Mouse (Mus musculus) heart, postnatal 0 days (tissue): ENCODE results near the gene Selenot. TPM values are rescaled to one million over a fixed set of nuclear protein-coding genes. Genes with fewer than 3 reads are reported as not detected.
"Not testable (repeated sequence)": the region's sequence is repeated elsewhere in the genome, so short reads cannot be mapped to it uniquely, and the experiment has no call there.

Experiments
- ATAC-seq: fragments of 200-750 bp; cut with Nextera tagmentation; 2 replicates; pipeline ENCODE4 v1.8.0; 2017; ENCODE audit warnings: low read depth, moderate number of reproducible peaks, moderate library complexity; ENCODE audit not compliant: insufficient read depth
- DNase-seq: peaks from one replicate; pipeline ENCODE4 v3.0.0-alpha.2; 2016; ENCODE audit warnings: low spot score
- H3K27ac ChIP-seq: fragments of 300-500 bp; sonication (generic); 2 replicates; pipeline ENCODE4 v1.5.1; 2014; ENCODE audit warnings: low read depth, mild to moderate bottlenecking
- H3K27me3 ChIP-seq: fragments of 300-500 bp; sonication (generic); 2 replicates; pipeline ENCODE4 v1.6.1; 2014; ENCODE audit warnings: low read length, mixed read lengths; ENCODE audit not compliant: control insufficient read depth, insufficient read depth
- H3K36me3 ChIP-seq: fragments of 300-500 bp; sonication (generic); replicated peaks from 2 replicates; pipeline ENCODE4 v1.6.1; 2014; ENCODE audit warnings: low read length, mixed read lengths; ENCODE audit not compliant: control insufficient read depth, insufficient read depth
- H3K4me1 ChIP-seq: fragments of 300-500 bp; sonication (generic); 2 replicates; pipeline ENCODE4 v1.6.1; 2014; ENCODE audit warnings: antibody characterized with exemption; ENCODE audit not compliant: control insufficient read depth, insufficient read depth
- H3K4me2 ChIP-seq: fragments of 300-500 bp; sonication (generic); 2 replicates; pipeline ENCODE4 v1.6.1; 2014; ENCODE audit warnings: low read depth, mild to moderate bottlenecking, low read length, moderate library complexity
- H3K4me3 ChIP-seq: fragments of 300-500 bp; sonication (generic); 2 replicates; pipeline ENCODE4 v1.5.1; 2014; ENCODE audit warnings: low read depth, low read length
- H3K9ac ChIP-seq: fragments of 300-500 bp; sonication (generic); replicated peaks from 2 replicates; pipeline ENCODE4 v1.6.1; 2014; ENCODE audit warnings: low read depth, low read length, mixed read lengths
- H3K9me3 ChIP-seq: fragments of 300-500 bp; sonication (generic); replicated peaks from 2 replicates; pipeline ENCODE4 v1.6.1; 2016; ENCODE audit warnings: low read length; ENCODE audit not compliant: control insufficient read depth
- CTCF ChIP-seq: IDR thresholded peaks from 2 replicates; pipeline ENCODE4 v1.5.1; 2016; ENCODE audit warnings: antibody characterized with exemption, control low read depth, low read depth
- EP300 ChIP-seq: IDR thresholded peaks from 2 replicates; pipeline ENCODE4 v1.6.1; 2016; ENCODE audit warnings: antibody characterized with exemption, low read depth
- WGBS: fragments of 180-500 bp; shearing (Covaris S2); extraction: QIAGEN DNeasy Blood & Tissue Kit; methylation state at CpG from one replicate; pipeline ENCODE4 v1.1.7; 2014; 5-methylcytosine and 5-hydroxymethylcytosine counted together
- polyA plus RNA-seq: library from polyadenylated mRNA; unstranded; fragments of >200 nt; fragmentation: Nextera tagmentation; extraction: Ambion mirVana; gene quantifications from 2 replicates; pipeline ENCODE4 v1.2.1, GENCODE M21; 2015
- total RNA-seq: library from RNA; depleted of rRNA; stranded (reverse); fragments of >200 nt; gene quantifications from 2 replicates; pipeline ENCODE4 v1.2.3, GENCODE M21; 2014; ENCODE audit warnings: low replicate concordance

Gene Selenot
- total and polyA plus RNA-seq, 2 experiments from 2014 or later, result 17.9 to 177 TPM

DNA sequence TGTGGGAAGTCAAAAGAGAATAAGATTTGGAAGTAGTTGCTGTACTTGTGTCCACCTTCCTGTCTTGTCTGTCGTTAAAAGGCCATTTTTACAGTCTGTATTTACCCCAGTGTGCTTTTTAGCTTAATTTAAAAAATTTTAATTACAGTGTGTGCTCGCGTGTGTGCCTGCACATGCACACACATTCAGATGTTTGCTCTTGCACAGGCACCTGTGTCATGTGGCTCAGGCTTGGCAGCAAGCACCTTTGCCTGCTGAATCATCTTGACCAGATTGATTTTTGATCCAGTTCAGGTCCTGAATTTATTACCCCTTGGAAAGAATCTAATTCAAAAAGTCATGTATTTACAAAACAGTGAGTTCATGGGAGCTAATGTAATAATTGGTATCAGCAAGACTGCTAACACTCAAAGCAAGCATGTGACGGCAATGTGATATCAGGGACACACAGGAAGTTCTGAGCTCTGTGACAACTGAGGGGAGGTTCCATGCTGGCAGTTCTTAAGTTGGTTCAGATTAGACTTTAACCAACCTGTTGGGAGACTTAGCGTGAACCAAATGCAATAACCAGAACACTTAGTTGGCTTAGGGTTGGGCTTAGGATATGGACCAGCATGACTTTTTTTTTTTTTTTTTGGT is 6.5 kb downstream of the Selenot start:
- TF ChIP-seq EP300 (no peak), CTCF (no peak)
- H3K9me3 ChIP-seq, result no peaks in the 10 kb centered on the region
- peaks cover 24% of the 10 kb centered on the region for H3K4me1 ChIP-seq
- peaks cover 24% of the 10 kb centered on the region; the same call in 1 of the 2 replicates for H3K36me3 ChIP-seq
- no peak overlapping the region for H3K27ac ChIP-seq
- no peak overlapping the region for H3K4me2 ChIP-seq
- H3K4me3 ChIP-seq, result no peak overlapping the region
- no peak for ATAC-seq
- H3K27me3 ChIP-seq, result no peaks in the 10 kb centered on the region
- WGBS, result 72% methylated on average over 5 of the region's 5 CpGs
- H3K9ac ChIP-seq, result no peak overlapping the region
- no peak for DNase-seq

DNA sequence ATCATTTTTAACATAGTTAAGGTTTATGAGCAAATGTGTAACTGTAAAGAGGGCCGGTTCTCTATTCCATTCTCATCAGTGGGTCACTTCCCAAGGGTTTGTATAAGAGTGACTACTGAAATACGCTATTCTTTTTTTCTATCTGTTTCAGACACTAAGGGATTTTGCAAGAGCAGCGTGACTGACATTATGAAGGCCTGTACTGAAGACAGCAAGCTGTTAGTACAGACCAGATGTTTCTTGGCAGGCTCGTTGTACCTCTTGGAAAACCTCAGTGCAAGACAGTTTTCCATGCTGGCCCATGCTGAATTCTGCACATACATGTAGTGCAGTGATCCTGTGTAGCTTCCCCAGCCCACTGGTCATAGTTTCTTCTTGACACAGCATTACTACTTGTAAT is 14.1 kb downstream of the Selenot start:
- WGBS, result 87% methylated on average over 4 of the region's 4 CpGs
- not testable (repeated sequence) for ATAC-seq, H3K9me3 ChIP-seq, H3K4me1 ChIP-seq, H3K27ac ChIP-seq, DNase-seq, H3K9ac ChIP-seq, H3K27me3 ChIP-seq, H3K4me2 ChIP-seq, H3K4me3 ChIP-seq
- H3K36me3 ChIP-seq, result peaks cover 41% of the 10 kb centered on the region

DNA sequence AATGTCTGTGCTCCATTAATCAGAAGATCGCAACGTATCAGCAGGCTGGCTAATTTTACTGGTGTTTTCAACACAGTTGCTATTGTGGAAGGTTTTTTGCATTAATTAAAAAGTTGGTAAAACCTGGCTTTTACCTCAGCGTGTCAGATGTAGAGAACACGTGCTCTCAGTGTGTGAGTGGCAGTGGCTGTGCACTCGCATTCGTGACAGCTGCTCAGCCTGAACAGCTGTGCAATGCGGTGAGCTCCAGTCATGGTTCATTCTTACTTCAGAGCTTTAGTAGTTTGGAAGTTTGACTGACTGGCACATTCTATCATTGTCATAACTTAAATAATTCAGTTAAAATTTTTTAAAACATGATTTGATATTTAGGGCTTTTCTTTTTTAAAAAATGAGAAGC is 16.2 kb downstream of the Selenot start:
- DNase-seq, H3K9ac ChIP-seq, H3K9me3 ChIP-seq, H3K27ac ChIP-seq, ATAC-seq, H3K4me3 ChIP-seq, H3K27me3 ChIP-seq, H3K4me1 ChIP-seq, H3K4me2 ChIP-seq: not testable (repeated sequence)
- H3K36me3 ChIP-seq, result peaks cover 26% of the 10 kb centered on the region
- WGBS, result 93% methylated on average over 7 of the region's 7 CpGs

DNA sequence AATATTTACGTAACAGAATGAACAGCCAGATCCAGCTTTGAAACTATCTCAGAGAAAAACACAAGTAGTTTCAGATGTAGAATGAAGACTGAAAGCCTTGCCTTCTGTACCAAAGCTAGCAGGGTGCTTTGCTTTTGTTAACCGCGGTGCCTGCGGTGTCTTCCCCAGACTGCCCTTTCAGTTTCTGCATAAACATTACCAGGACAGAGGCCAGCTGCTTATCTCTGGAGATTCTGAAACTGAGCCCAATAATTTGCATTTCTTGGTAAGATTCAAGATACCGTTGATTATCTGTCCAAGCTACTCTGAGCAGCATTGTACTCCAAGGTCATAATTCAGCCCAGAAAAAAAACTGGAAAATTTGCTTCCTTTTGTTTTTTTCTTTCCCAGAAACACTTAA is 17.2 kb downstream of the Selenot start:
- no peak for ATAC-seq
- 67% methylated on average over 5 of the region's 5 CpGs for WGBS
- no peak for TF ChIP-seq CTCF
- TF ChIP-seq EP300, result no peak

GRCm38 (mm10) chr3:58608506-58608905 is 32.1 kb downstream of the Selenot start:
- no peak overlapping the region for H3K4me3 ChIP-seq
- WGBS, result 83% methylated on average over 4 of the region's 4 CpGs
- no peaks in the 10 kb centered on the region for H3K36me3 ChIP-seq
- H3K27ac ChIP-seq, result no peak overlapping the region
- H3K9me3 ChIP-seq, result no peaks in the 10 kb centered on the region
- no peak overlapping the region for H3K4me2 ChIP-seq
- ATAC-seq (no peak), DNase-seq (no peak)
- H3K27me3 ChIP-seq, result no peaks in the 10 kb centered on the region
- TF ChIP-seq EP300 (no peak), CTCF (no peak)
- H3K4me1 ChIP-seq, result no peaks in the 10 kb centered on the region
- no peak overlapping the region for H3K9ac ChIP-seq

More for the DNA sequence above, 17.2 kb downstream of the Selenot start:
- Histone ChIP-seq H3K9ac (no peak overlapping the region), H3K4me2 (no peak overlapping the region), H3K27me3 (no peaks in the 10 kb centered on the region), H3K27ac (no peak overlapping the region), H3K4me3 (no peak overlapping the region), H3K4me1 (no peaks in the 10 kb centered on the region), H3K36me3 (peaks cover 23% of the 10 kb centered on the region), H3K9me3 (no peaks in the 10 kb centered on the region)
- DNase-seq, result no peak

DNA sequence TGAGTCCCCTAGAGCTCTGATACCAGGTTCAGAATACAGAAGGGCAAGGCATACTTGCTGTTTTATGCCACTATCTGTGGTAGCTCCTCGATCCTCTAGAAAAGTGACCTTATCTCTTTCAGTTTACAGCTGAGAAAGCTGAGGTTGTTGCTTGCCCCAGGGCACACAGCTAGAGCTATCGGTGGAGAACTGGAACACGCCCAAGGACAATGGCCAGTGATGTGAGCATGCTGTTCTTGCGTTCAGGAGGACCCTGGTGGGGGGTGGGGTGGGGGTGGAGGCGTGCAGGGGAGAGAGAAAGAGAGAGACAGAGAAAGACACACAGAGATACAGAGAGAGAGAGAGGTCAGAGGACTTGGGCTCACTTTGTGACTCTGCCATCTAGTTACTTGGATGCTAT is 33.5 kb downstream of the Selenot start:
- ATAC-seq (no peak), DNase-seq (no peak)
- H3K36me3 ChIP-seq, result no peaks in the 10 kb centered on the region
- H3K27ac ChIP-seq, result no peak overlapping the region
- TF ChIP-seq CTCF, result no peak
- no peak overlapping the region for H3K9ac ChIP-seq
- no peak overlapping the region for H3K4me2 ChIP-seq
- no peaks in the 10 kb centered on the region for H3K4me1 ChIP-seq
- H3K9me3 ChIP-seq, result no peaks in the 10 kb centered on the region
- H3K27me3 ChIP-seq, result no peaks in the 10 kb centered on the region
- WGBS, result 72% methylated on average over 5 of the region's 5 CpGs
- H3K4me3 ChIP-seq, result no peak overlapping the region
